ENCODE assay signal across 10 mouse cellular contexts in the genomic region with DNA sequence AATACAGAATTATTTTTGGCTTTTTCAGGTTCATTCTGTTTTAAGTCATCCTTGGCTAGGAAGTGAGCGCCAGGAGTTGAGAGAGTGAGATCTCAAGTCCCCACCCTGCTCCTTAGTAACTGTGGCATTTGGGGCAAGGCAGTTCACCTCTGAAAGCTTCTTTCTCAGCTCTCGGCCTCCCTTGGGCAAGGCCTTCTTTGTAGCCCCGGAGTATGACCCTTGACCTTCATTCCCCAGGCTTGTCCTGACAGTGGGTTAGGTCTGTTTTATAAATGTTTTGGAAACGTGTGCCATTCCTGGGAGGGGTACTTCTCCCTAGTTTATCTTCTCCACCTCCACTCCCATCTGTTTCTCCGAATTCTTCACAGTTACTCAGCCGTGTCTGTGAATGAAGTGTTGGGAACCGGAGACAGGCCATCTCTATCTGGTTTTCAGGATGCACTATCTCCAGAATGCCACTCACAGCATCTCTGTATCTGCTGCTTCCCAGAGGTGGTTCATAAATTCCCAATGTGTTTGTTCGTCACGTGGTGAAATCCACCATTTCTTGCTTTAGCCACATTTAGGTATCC.
DNase-seq lines count a peak whose midpoint lies in the region; ATAC-seq lines count a peak whose summit lies in the region.
"Had no signal": no experiment of that assay in that cellular context is flagged by ENCODE, and none has a peak within 500 bp of the region (broad histone marks: within the 10 kb centered on the region; RNA-seq: fewer than 3 reads in every experiment).

No protein-coding gene starts in this region.

- peak overlapping the region; percentile 50 for H3K4me2 ChIP-seq in heart, embryonic 12.5 days
- no peak overlapping the region for H3K4me2 ChIP-seq in neural tube, embryonic 15.5 days
- peak overlapping the region; percentile 44 for H3K4me2 ChIP-seq in heart, embryonic 15.5 days
- peak overlapping the region; percentile 30 for H3K4me2 ChIP-seq in stomach, embryonic 16.5 days (ENCODE audit: low read depth, low read length)

- no peak overlapping the region for H3K4me3 ChIP-seq in heart, embryonic 12.5 days
- H3K4me3 ChIP-seq in neural tube, embryonic 15.5 days (replicated peaks): no peak overlapping the region
- no peak overlapping the region for H3K4me3 ChIP-seq in heart, embryonic 15.5 days
- H3K4me3 ChIP-seq in stomach, embryonic 16.5 days (replicated peaks; ENCODE audit: low read length): no peak overlapping the region

- 0 out of 2 replicates have a peak overlapping the region, but pooled peaks have one; percentile 39 for H3K9ac ChIP-seq in heart, embryonic 12.5 days
- no peak overlapping the region for H3K9ac ChIP-seq in neural tube, embryonic 15.5 days (replicated peaks)
- H3K9ac ChIP-seq in heart, embryonic 15.5 days: 0 out of 2 replicates have a peak overlapping the region, but pooled peaks have one; percentile 27
- no peak overlapping the region for H3K9ac ChIP-seq in stomach, embryonic 16.5 days (ENCODE audit: low read length)
- H3K9ac ChIP-seq: liver, postnatal 0 days had no signal

- WGBS in heart, embryonic 12.5 days: 48% methylated on average over 9 of the region's 9 CpGs
- 65% methylated on average over 9 of the region's 9 CpGs for WGBS in neural tube, embryonic 15.5 days
- WGBS in heart, embryonic 15.5 days: 48% methylated on average over 9 of the region's 9 CpGs
- 57% methylated on average over 9 of the region's 9 CpGs for WGBS in stomach, embryonic 16.5 days

- no peaks in the 10 kb centered on the region for H3K9me3 ChIP-seq in heart, embryonic 12.5 days (replicated peaks)
- H3K9me3 ChIP-seq in neural tube, embryonic 15.5 days (replicated peaks): no peaks in the 10 kb centered on the region
- H3K9me3 ChIP-seq in heart, embryonic 15.5 days (replicated peaks): no peaks in the 10 kb centered on the region
- no peaks in the 10 kb centered on the region for H3K9me3 ChIP-seq in stomach, embryonic 16.5 days (replicated peaks; ENCODE audit: control insufficient read depth, low read length)

- ATAC-seq in heart, embryonic 12.5 days (ENCODE audit: insufficient number of reproducible peaks, low FRiP score): no peak
- ATAC-seq in neural tube, embryonic 15.5 days (ENCODE audit: low FRiP score): no peak
- no peak for ATAC-seq in heart, embryonic 15.5 days (replicated peaks; ENCODE audit: insufficient number of reproducible peaks, insufficient read depth, low FRiP score, low read depth)
- ATAC-seq in stomach, embryonic 16.5 days (ENCODE audit: insufficient read depth, low FRiP score): 0 out of 2 replicates have a peak, but pooled peaks have one; percentile 3
- ATAC-seq: liver, postnatal 0 days had no signal

- H3K4me1 ChIP-seq in heart, embryonic 12.5 days (replicated peaks): peaks cover 27% of the 10 kb centered on the region
- peaks cover 16% of the 10 kb centered on the region for H3K4me1 ChIP-seq in neural tube, embryonic 15.5 days
- H3K4me1 ChIP-seq in heart, embryonic 15.5 days (replicated peaks): peaks cover 32% of the 10 kb centered on the region
- peaks cover 20% of the 10 kb centered on the region for H3K4me1 ChIP-seq in stomach, embryonic 16.5 days (ENCODE audit: control insufficient read depth, insufficient read depth, low read length)

- no peaks in the 10 kb centered on the region for H3K36me3 ChIP-seq in heart, embryonic 12.5 days
- no peaks in the 10 kb centered on the region for H3K36me3 ChIP-seq in neural tube, embryonic 15.5 days
- H3K36me3 ChIP-seq in heart, embryonic 15.5 days: no peaks in the 10 kb centered on the region
- H3K36me3 ChIP-seq in stomach, embryonic 16.5 days (ENCODE audit: control insufficient read depth, insufficient read depth, low read length): no peaks in the 10 kb centered on the region

- intact Hi-C loops in heart, postnatal 25 days (cut with DNase I): loop anchor here (2.0 to 5.0 kb wide), 3 partner anchors 35 to 106 kb away; a partner anchor contains a TSS

- peak overlapping the region; percentile 89 for H3K27ac ChIP-seq in heart, embryonic 12.5 days (ENCODE audit: poor library complexity, severe bottlenecking)
- 0 out of 2 replicates have a peak overlapping the region, but pooled peaks have one; percentile 28 for H3K27ac ChIP-seq in neural tube, embryonic 15.5 days (replicated peaks)
- H3K27ac ChIP-seq in heart, embryonic 15.5 days: peak overlapping the region; percentile 95
- peak overlapping the region; percentile 96 for H3K27ac ChIP-seq in stomach, embryonic 16.5 days (ENCODE audit: low read length)

- no peaks in the 10 kb centered on the region for H3K27me3 ChIP-seq in heart, embryonic 12.5 days (replicated peaks)
- no peaks in the 10 kb centered on the region for H3K27me3 ChIP-seq in neural tube, embryonic 15.5 days (replicated peaks)
- no peaks in the 10 kb centered on the region for H3K27me3 ChIP-seq in heart, embryonic 15.5 days
- no peaks in the 10 kb centered on the region for H3K27me3 ChIP-seq in stomach, embryonic 16.5 days (ENCODE audit: control insufficient read depth, insufficient read depth, low read length)
- H3K27me3 ChIP-seq: CH12.LX had no signal

- DNase-seq in heart, postnatal 25 days (ENCODE audit: low spot score): no peak
- no peak for DNase-seq in neural tube, embryonic 10.5 days (ENCODE audit: extremely low spot score, low spot score)
- no peak for DNase-seq in thymus, postnatal 14 days
- DNase-seq in yolk sac, embryonic 10.5 days (ENCODE audit: low spot score): no peak
- DNase-seq: liver, postnatal 0 days had no signal

Comparison
In these comparisons a context has a peak if more than half of its experiments do, and no peak if none do; other contexts are left out.
1. H3K27ac ChIP-seq: peak in every context shown above with its lines; median percentile 96 in stomach, embryonic 16.5 days; 95 in heart, embryonic 15.5 days; 89 in heart, embryonic 12.5 days; 28 in neural tube, embryonic 15.5 days.
2. H3K9ac ChIP-seq: peak in heart, embryonic 12.5 days (single experiment) and heart, embryonic 15.5 days (single experiment); none in neural tube, embryonic 15.5 days (single experiment) and stomach, embryonic 16.5 days (single experiment).